ENCODE assay signal across 12 mouse cellular contexts in the genomic region with DNA sequence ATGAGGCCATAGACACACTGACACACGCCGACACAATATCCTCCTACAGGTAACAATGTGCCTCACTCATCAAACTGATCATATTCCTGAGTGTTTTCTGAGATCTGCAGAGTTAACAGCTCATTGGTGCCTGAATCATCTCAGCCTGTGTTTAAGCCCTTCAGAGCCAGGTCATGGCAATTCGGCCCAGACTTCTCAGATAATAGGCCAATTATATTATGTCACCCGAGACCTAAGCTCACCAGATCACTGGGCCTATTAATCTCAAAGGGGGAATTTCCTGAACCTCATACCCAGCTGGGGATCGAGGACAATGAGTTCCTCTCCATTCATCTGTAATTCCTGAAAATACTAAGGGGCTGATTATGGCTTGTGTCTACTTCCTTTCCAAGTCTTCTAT.
"Had no signal": no experiment of that assay in that cellular context is flagged by ENCODE, and none has a peak within 500 bp of the region (broad histone marks: within the 10 kb centered on the region; RNA-seq: fewer than 3 reads in every experiment).

No protein-coding gene starts in this region.

- DNase-seq: lung, adult 18-20 months; lung, embryonic 14.5 days; lung, postnatal 10 days; lung, postnatal 4 days; midbrain, embryonic 14.5 days; right cerebral cortex, adult 18-20 months; right cerebral cortex, postnatal 25 days; right cerebral cortex, postnatal 4 days; spleen, adult 18-20 months; thymus, adult 2 months; thymus, postnatal 25 days; thymus, postnatal 4 days had no signal
